Mouse (Mus musculus): ENCODE data around the gene Mov10. TPM values are rescaled to one million over a fixed set of nuclear protein-coding genes. Genes with fewer than 3 reads are reported as not detected.

The Mov10 gene
- polyA plus RNA-seq, 1 experiment: 14.2 TPM

GRCm38 (mm10) chr3:104790401-104790937 lies 27.9 kb downstream of the Mov10 start:
- WGBS: 25% methylated on average over 6 of the region's 6 CpGs
- no peaks in the 10 kb centered on the region for H3K27me3 ChIP-seq (replicated peaks; ENCODE audit: control insufficient read depth, insufficient read depth, low read length)
- H3K27ac ChIP-seq (ENCODE audit: insufficient read depth, low read depth, low read length): peak overlapping the region; percentile 48; the same call in 1 of the 2 replicates
- no peaks in the 10 kb centered on the region for H3K36me3 ChIP-seq (ENCODE audit: control insufficient read depth, insufficient read depth, low read length)
- peaks cover 20% of the 10 kb centered on the region; the same call in 1 of the 2 replicates for H3K4me1 ChIP-seq (ENCODE audit: control insufficient read depth, insufficient read depth, low read length)
- peak overlapping the region; percentile 66; the same call in 1 of the 2 replicates for H3K4me3 ChIP-seq (ENCODE audit: insufficient read depth, low read depth, low read length)
- peak; percentile 70 for DNase-seq
- TF ChIP-seq POLR2A (IDR thresholded peaks at IDR 0.05; ENCODE audit: low read depth, low read length) (no peak), CTCF (conservative IDR thresholded peaks at IDR 0.05; ENCODE audit: insufficient read depth, insufficient read length, low read depth, low read length) (no peak)

- Histone ChIP-seq H3K27ac (ENCODE audit: insufficient read depth, low read depth, low read length) (peak overlapping the region; percentile 48), H3K4me3 (ENCODE audit: insufficient read depth, low read depth, low read length) (peak overlapping the region; percentile 66), H3K36me3 (ENCODE audit: control insufficient read depth, insufficient read depth, low read length) (no peaks in the 10 kb centered on the region), H3K4me1 (ENCODE audit: control insufficient read depth, insufficient read depth, low read length) (peaks cover 16% of the 10 kb centered on the region; the same call in 1 of the 2 replicates), H3K27me3 (replicated peaks; ENCODE audit: control insufficient read depth, insufficient read depth, low read length) (no peaks in the 10 kb centered on the region)
- TF ChIP-seq POLR2A (IDR thresholded peaks at IDR 0.05; ENCODE audit: low read depth, low read length): no peak
- no peak for TF ChIP-seq CTCF (conservative IDR thresholded peaks at IDR 0.05; ENCODE audit: insufficient read depth, insufficient read length, low read depth, low read length)
- peak; percentile 83 for DNase-seq
- 23% methylated on average over 13 of the region's 13 CpGs for WGBS
These were observed 28.5 kb downstream of the Mov10 start for GRCm38 (mm10) chr3:104789822-104790221.

- Histone ChIP-seq H3K36me3 (ENCODE audit: control insufficient read depth, insufficient read depth, low read length) (no peaks in the 10 kb centered on the region), H3K27ac (ENCODE audit: insufficient read depth, low read depth, low read length) (peak overlapping the region; percentile 73), H3K4me1 (ENCODE audit: control insufficient read depth, insufficient read depth, low read length) (peaks cover 12% of the 10 kb centered on the region; the same call in 1 of the 2 replicates), H3K27me3 (replicated peaks; ENCODE audit: control insufficient read depth, insufficient read depth, low read length) (no peaks in the 10 kb centered on the region), H3K4me3 (ENCODE audit: insufficient read depth, low read depth, low read length) (peak overlapping the region; percentile 66)
- no peak for DNase-seq
- WGBS: 14% methylated on average over 10 of the region's 10 CpGs
- TF ChIP-seq POLR2A (IDR thresholded peaks at IDR 0.05; ENCODE audit: low read depth, low read length) (no peak), CTCF (conservative IDR thresholded peaks at IDR 0.05; ENCODE audit: insufficient read depth, insufficient read length, low read depth, low read length) (no peak)
These were observed 29.1 kb downstream of the Mov10 start for GRCm38 (mm10) chr3:104789312-104789605.

GRCm38 (mm10) chr3:104788561-104789311 lies 29.6 kb downstream of the Mov10 start:
- TF ChIP-seq CTCF (conservative IDR thresholded peaks at IDR 0.05; ENCODE audit: insufficient read depth, insufficient read length, low read depth, low read length): peak; percentile 75
- no peak for TF ChIP-seq POLR2A (IDR thresholded peaks at IDR 0.05; ENCODE audit: low read depth, low read length)
- peaks cover 12% of the 10 kb centered on the region; the same call in 1 of the 2 replicates for H3K4me1 ChIP-seq (ENCODE audit: control insufficient read depth, insufficient read depth, low read length)
- no peaks in the 10 kb centered on the region for H3K36me3 ChIP-seq (ENCODE audit: control insufficient read depth, insufficient read depth, low read length)
- WGBS: under 1% methylated on average over 52 of the region's 52 CpGs
- H3K4me3 ChIP-seq (ENCODE audit: insufficient read depth, low read depth, low read length): peak overlapping the region; percentile 66
- no peaks in the 10 kb centered on the region for H3K27me3 ChIP-seq (replicated peaks; ENCODE audit: control insufficient read depth, insufficient read depth, low read length)
- peak; percentile 91 for DNase-seq
- H3K27ac ChIP-seq (ENCODE audit: insufficient read depth, low read depth, low read length): peak overlapping the region; percentile 73

- 29% methylated on average over 3 of the region's 3 CpGs for WGBS
These were observed 30.3 kb downstream of the Mov10 start, which contains the start of gene Rhoc for GRCm38 (mm10) chr3:104788075-104788474. Gene Rhoc, plus strand, starts transcription at chr3:104788375.

GRCm38 (mm10) chr3:104785284-104785683 lies 33.1 kb downstream of the Mov10 start:
- TF ChIP-seq POLR2A (IDR thresholded peaks at IDR 0.05; ENCODE audit: low read depth, low read length): no peak
- no peak for TF ChIP-seq CTCF (conservative IDR thresholded peaks at IDR 0.05; ENCODE audit: insufficient read depth, insufficient read length, low read depth, low read length)
- Histone ChIP-seq H3K36me3 (ENCODE audit: control insufficient read depth, insufficient read depth, low read length) (no peaks in the 10 kb centered on the region), H3K27me3 (replicated peaks; ENCODE audit: control insufficient read depth, insufficient read depth, low read length) (no peaks in the 10 kb centered on the region), H3K27ac (ENCODE audit: insufficient read depth, low read depth, low read length) (no peak overlapping the region), H3K4me3 (ENCODE audit: insufficient read depth, low read depth, low read length) (no peak overlapping the region), H3K4me1 (ENCODE audit: control insufficient read depth, insufficient read depth, low read length) (peaks cover 22% of the 10 kb centered on the region)
- 96% methylated on average over 6 of the region's 6 CpGs for WGBS
- DNase-seq: no peak

More at GRCm38 (mm10) chr3:104788075-104788474, 30.3 kb downstream of the Mov10 start, which contains the start of gene Rhoc:
- H3K27ac ChIP-seq (ENCODE audit: insufficient read depth, low read depth, low read length): peak within 1 kb of the TSS; percentile 73
- no peaks in the 10 kb centered on the region for H3K36me3 ChIP-seq (ENCODE audit: control insufficient read depth, insufficient read depth, low read length)
- H3K4me3 ChIP-seq (ENCODE audit: insufficient read depth, low read depth, low read length): peak within 1 kb of the TSS; percentile 66
- TF ChIP-seq CTCF (conservative IDR thresholded peaks at IDR 0.05; ENCODE audit: insufficient read depth, insufficient read length, low read depth, low read length) (no peak), POLR2A (IDR thresholded peaks at IDR 0.05; ENCODE audit: low read depth, low read length) (no peak)
- H3K4me1 ChIP-seq (ENCODE audit: control insufficient read depth, insufficient read depth, low read length): peaks cover 12% of the 10 kb centered on the region; the same call in 1 of the 2 replicates
- no peaks in the 10 kb centered on the region for H3K27me3 ChIP-seq (replicated peaks; ENCODE audit: control insufficient read depth, insufficient read depth, low read length)
- DNase-seq: no peak

DNA sequence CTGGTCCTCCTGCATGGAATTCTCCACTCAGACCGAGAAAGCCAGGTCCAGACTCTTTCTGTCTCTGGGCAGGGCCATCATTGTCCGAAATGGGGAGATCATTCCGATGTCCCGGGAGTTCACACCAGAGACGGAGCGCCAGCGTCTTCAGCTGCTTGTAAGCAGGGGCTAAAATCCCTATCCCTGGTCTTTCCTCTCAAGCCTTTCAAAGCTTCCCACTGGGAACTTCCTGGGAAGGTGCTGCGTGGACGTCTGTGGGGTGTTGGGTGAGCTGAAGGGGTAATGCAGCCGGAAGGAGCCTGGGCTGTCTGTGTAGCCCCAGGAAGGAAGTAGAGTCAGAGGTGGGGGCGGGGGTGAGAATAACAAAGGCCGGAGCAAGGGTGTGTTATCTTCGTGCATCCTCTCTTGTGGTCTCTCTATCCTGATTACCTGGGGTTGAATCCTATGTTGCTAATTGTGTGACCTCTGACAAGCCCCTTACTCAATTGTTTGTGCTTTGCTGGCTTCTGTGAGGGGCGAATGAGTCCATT lies 34.3 kb downstream of the Mov10 start:
- no peak overlapping the region for H3K27ac ChIP-seq (ENCODE audit: insufficient read depth, low read depth, low read length)
- peaks cover 17% of the 10 kb centered on the region for H3K4me1 ChIP-seq (ENCODE audit: control insufficient read depth, insufficient read depth, low read length)
- no peaks in the 10 kb centered on the region for H3K36me3 ChIP-seq (ENCODE audit: control insufficient read depth, insufficient read depth, low read length)
- no peak overlapping the region for H3K4me3 ChIP-seq (ENCODE audit: insufficient read depth, low read depth, low read length)
- no peaks in the 10 kb centered on the region for H3K27me3 ChIP-seq (replicated peaks; ENCODE audit: control insufficient read depth, insufficient read depth, low read length)
- TF ChIP-seq CTCF (conservative IDR thresholded peaks at IDR 0.05; ENCODE audit: insufficient read depth, insufficient read length, low read depth, low read length) (no peak), POLR2A (IDR thresholded peaks at IDR 0.05; ENCODE audit: low read depth, low read length) (no peak)
- WGBS: 72% methylated on average over 14 of the region's 14 CpGs
- DNase-seq: no peak

All from kidney, adult 2 months (tissue).